Mouse (Mus musculus) E14TG2a.4 (cell line): Measurements from ENCODE around the gene Cdhr1.

ENCODE experiments used
- H3K27me3 ChIP-seq: 2 replicates; pipeline ENCODE4 v1.6.1; 2014; ENCODE audit warnings: low read length, control low read depth; ENCODE audit not compliant: insufficient read depth
- H3K36me3 ChIP-seq: 2 replicates; pipeline ENCODE4 v1.6.1; 2014; ENCODE audit warnings: low read length, control low read depth; ENCODE audit not compliant: insufficient read depth
- H3K4me1 ChIP-seq: replicated peaks from 2 replicates; pipeline ENCODE4 v1.6.1; 2014; ENCODE audit warnings: low read depth, low read length, control low read depth
- H3K4me3 ChIP-seq: replicated peaks from 2 replicates; pipeline ENCODE4 v1.5.1; 2014; ENCODE audit warnings: mild to moderate bottlenecking, low read length
- H3K9me3 ChIP-seq: 2 replicates; pipeline ENCODE4 v1.6.1; 2014; ENCODE audit warnings: low read length, control low read depth
- CTCF ChIP-seq: conservative IDR thresholded peaks from 2 replicates; pipeline ENCODE4 v1.5.1; 2014; ENCODE audit warnings: low read length
- NANOG ChIP-seq: IDR thresholded peaks from 2 replicates; pipeline ENCODE4 v1.6.1; 2014; ENCODE audit warnings: borderline replicate concordance, low read length, mixed read lengths
- POU5F1 ChIP-seq: IDR thresholded peaks from 2 replicates; pipeline ENCODE4 v1.6.1; 2014; ENCODE audit warnings: low read length, borderline replicate concordance

The Cdhr1 gene

DNA sequence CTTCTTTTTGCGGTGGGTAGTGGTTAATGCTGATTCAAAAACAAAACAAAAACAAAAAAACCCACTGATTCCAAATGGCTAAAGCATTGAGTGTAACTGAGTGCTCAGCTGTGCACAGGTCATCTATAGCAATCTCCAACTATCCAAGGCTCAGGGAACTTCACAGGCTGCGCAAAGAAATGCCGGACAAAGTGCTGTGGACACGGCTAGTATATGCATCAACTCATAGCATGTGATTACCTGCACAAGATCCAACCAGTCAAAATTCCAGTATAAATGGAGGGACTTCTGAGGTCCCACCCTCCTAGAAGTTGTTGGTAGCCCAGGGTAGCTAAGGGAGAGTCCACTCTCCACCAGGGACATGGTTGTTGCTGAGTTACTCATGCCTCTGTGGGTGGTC, 21.1 kb upstream of the Cdhr1 start:
- Histone ChIP-seq H3K4me3 (no peak overlapping the region), H3K9me3 (no peaks in the 10 kb centered on the region), H3K4me1 (no peaks in the 10 kb centered on the region), H3K36me3 (peaks cover 71% of the 10 kb centered on the region), H3K27me3 (no peaks in the 10 kb centered on the region)
- TF ChIP-seq NANOG (no peak), CTCF (no peak), POU5F1 (no peak)

DNA sequence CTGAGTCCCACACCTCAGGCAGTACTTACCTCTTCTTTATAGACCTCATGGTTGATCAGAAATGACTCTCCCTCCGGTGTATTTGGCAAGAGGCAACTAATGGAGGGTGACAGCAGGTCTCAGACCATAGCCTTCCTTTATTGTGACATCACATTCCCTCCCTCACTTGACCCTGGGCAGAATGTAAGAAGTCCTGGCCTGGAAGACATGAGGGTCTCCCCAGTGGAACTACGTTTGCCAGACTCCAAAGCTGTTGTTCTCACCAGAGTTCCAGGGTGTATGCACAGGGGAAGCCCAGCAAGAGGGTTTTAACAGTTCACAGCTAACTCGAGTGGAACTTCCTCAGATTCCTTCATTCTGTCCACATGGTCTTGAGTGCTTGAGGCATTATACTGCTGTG, 15.8 kb upstream of the Cdhr1 start, which contains the start of gene 2610528A11Rik:
2610528A11Rik (minus strand) TSS at position 101 of the 400 bp plus-strand sequence.
- Histone ChIP-seq H3K4me1 (no peaks in the 10 kb centered on the region), H3K4me3 (no peak within 1 kb of the TSS), H3K9me3 (no peaks in the 10 kb centered on the region), H3K27me3 (no peaks in the 10 kb centered on the region), H3K36me3 (peaks cover 20% of the 10 kb centered on the region)
- TF ChIP-seq POU5F1 (no peak), NANOG (no peak), CTCF (no peak)

GRCm38 (mm10) chr14:37112931-37113330, 14.8 kb upstream of the Cdhr1 start:
- no peak for TF ChIP-seq NANOG
- TF ChIP-seq CTCF: no peak
- TF ChIP-seq POU5F1: no peak
- H3K36me3 ChIP-seq: peaks cover 13% of the 10 kb centered on the region; the same call in 1 of the 2 replicates
- no peak overlapping the region for H3K4me3 ChIP-seq
- no peaks in the 10 kb centered on the region for H3K4me1 ChIP-seq
- H3K9me3 ChIP-seq: no peaks in the 10 kb centered on the region
- no peaks in the 10 kb centered on the region for H3K27me3 ChIP-seq

DNA sequence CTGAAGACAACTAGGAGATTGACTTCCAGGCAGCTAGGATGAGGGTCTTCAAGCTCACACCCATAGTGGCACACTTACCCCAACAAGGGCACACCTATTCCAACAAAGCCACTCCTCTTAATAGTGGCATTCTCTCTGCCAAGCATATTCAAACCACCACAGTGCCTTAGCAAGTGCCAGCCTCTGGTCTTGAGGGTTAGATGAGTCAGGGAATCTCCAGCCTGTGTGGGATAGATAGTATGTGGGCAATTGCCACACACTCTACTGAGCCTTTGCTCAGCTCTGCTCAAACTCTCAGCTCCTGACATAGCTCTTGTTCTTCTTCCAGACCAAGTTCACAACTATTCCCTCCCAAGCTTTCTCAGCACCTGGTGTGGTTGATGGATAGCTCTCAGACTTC, 13.2 kb upstream of the Cdhr1 start:
- no peak for TF ChIP-seq CTCF
- TF ChIP-seq POU5F1: no peak
- no peak for TF ChIP-seq NANOG
- Histone ChIP-seq H3K27me3 (no peaks in the 10 kb centered on the region), H3K4me3 (no peak overlapping the region), H3K9me3 (no peaks in the 10 kb centered on the region), H3K4me1 (no peaks in the 10 kb centered on the region), H3K36me3 (no peaks in the 10 kb centered on the region)

GRCm38 (mm10) chr14:37110456-37110855, 12.3 kb upstream of the Cdhr1 start:
- no peaks in the 10 kb centered on the region for H3K9me3 ChIP-seq
- H3K36me3 ChIP-seq: no peaks in the 10 kb centered on the region

GRCm38 (mm10) chr14:37109975-37110374, 11.8 kb upstream of the Cdhr1 start:
- H3K36me3 ChIP-seq: no peaks in the 10 kb centered on the region
- no peaks in the 10 kb centered on the region for H3K27me3 ChIP-seq
- TF ChIP-seq CTCF (no peak), POU5F1 (no peak), NANOG (no peak)

More at GRCm38 (mm10) chr14:37110456-37110855, 12.3 kb upstream of the Cdhr1 start:
- Histone ChIP-seq H3K4me1 (no peaks in the 10 kb centered on the region), H3K27me3 (no peaks in the 10 kb centered on the region), H3K4me3 (no peak overlapping the region)
- TF ChIP-seq CTCF (no peak), POU5F1 (no peak), NANOG (no peak)

DNA sequence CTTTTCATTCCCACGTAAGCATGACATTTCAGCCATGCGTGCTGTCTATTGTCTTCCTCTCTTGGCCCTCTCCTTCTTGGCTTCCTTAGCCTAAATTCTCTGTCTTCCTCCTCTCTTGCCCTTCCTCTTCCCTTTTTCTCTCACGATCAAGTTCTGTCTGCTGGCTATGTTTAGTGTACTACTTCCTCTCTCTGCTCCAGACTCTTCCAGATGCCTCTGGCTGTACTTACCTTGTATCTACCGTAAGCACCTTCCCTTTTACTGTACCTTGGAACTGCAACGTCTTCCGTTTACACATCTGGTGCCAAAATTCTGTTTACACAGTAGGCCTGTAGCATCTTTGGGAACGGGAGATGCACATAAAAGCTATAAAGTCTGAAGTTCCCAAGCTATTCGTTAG, 11.3 kb upstream of the Cdhr1 start:
- TF ChIP-seq CTCF (no peak), NANOG (no peak), POU5F1 (no peak)
- Histone ChIP-seq H3K4me1 (no peaks in the 10 kb centered on the region), H3K9me3 (no peaks in the 10 kb centered on the region), H3K4me3 (no peak overlapping the region), H3K27me3 (no peaks in the 10 kb centered on the region), H3K36me3 (no peaks in the 10 kb centered on the region)

More at GRCm38 (mm10) chr14:37109975-37110374, 11.8 kb upstream of the Cdhr1 start:
- no peaks in the 10 kb centered on the region for H3K4me1 ChIP-seq
- no peak overlapping the region for H3K4me3 ChIP-seq
- no peaks in the 10 kb centered on the region for H3K9me3 ChIP-seq

GRCm38 (mm10) chr14:37105846-37106245, 7.7 kb upstream of the Cdhr1 start:
- no peak overlapping the region for H3K4me3 ChIP-seq
- H3K27me3 ChIP-seq: peaks cover 5% of the 10 kb centered on the region; the same call in 1 of the 2 replicates
- H3K4me1 ChIP-seq: no peaks in the 10 kb centered on the region
- no peaks in the 10 kb centered on the region for H3K36me3 ChIP-seq
- no peak for TF ChIP-seq NANOG
- no peak for TF ChIP-seq POU5F1
- no peak for TF ChIP-seq CTCF
- no peaks in the 10 kb centered on the region for H3K9me3 ChIP-seq

DNA sequence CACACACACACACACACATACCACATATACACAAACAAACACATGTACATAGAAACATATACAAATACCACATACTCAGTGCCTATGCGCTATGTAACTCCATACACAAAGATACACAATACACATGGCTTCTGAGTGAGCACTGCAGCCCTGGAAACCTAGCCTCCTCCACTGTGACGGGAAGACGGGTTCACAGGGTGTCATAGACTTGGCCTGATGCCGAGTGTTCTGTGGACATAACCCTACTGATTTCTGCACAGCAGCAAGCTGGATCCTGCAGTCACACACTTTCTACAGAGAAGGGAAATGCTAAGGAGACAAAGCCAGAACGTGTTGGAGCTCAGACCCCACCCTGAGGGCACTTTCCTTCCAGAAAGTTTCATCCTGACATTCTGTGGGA, 6.6 kb upstream of the Cdhr1 start:
- TF ChIP-seq NANOG (no peak), CTCF (no peak), POU5F1 (no peak)
- no peaks in the 10 kb centered on the region for H3K4me1 ChIP-seq
- H3K36me3 ChIP-seq: no peaks in the 10 kb centered on the region
- no peaks in the 10 kb centered on the region for H3K9me3 ChIP-seq
- H3K27me3 ChIP-seq: peaks cover 5% of the 10 kb centered on the region; the same call in 1 of the 2 replicates
- H3K4me3 ChIP-seq: no peak overlapping the region

DNA sequence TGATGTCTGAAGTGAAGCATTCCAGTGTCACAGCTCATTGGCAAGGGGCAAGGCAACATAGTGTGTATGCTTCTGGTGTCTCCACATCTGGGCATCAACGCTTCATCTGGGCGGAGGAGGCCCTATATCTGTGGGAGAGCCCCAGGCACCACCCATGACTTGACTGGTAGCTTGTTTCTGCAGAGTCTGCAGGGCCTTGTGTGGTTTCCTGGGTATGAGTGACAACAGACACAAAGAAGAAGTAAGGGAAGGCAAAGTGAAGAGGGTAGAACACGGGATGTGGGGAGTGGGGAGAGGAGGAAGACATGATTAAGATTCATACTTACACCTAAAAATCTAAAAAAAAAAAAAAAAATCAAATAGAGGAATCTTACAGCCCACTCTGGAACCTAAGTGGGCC, 4.3 kb upstream of the Cdhr1 start:
- H3K4me1 ChIP-seq: peaks cover 18% of the 10 kb centered on the region
- H3K36me3 ChIP-seq: no peaks in the 10 kb centered on the region
- peaks cover 20% of the 10 kb centered on the region for H3K27me3 ChIP-seq
- H3K4me3 ChIP-seq: no peak overlapping the region
- TF ChIP-seq NANOG: no peak
- TF ChIP-seq CTCF: no peak
- TF ChIP-seq POU5F1: no peak
- H3K9me3 ChIP-seq: no peaks in the 10 kb centered on the region
